Mouse (Mus musculus) ES-Bruce4 (cell line): ENCODE measurements around the gene Oxsr1.

Experiments used
- CTCF ChIP-seq: IDR thresholded peaks from one replicate; pipeline ENCODE4 v1.8.1; 2011; ENCODE audit warnings: low read depth, low read length
- POLR2A ChIP-seq: IDR thresholded peaks from one replicate; pipeline ENCODE4 v1.8.1; 2011; ENCODE audit warnings: low read length; ENCODE audit not compliant: insufficient read depth

DNA sequence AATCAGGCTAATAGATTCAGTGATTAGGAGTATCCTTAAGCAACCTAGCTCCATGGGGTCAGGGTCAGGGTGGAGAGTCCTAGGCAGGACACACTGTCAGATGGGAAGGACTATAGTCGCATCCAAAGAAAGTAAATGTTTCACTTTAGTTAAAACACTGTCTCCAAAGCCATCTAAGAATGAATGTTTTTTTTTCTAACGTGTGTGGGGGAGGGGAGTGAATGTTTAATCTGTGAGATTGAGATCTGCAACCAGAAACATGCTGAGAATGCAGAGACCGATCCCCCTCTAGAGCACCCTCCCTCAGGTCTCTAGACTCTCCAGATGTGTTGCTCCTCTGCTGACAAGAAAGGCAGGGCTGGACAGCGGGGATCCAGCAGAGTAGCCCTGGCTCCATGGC lies 115.1 kb downstream of the Oxsr1 start:
- TF ChIP-seq CTCF (no peak), POLR2A (no peak)
